Mouse (Mus musculus) gonadal fat pad, adult 2 months (tissue): ENCODE measurements around the gene Smad5. TPM values are rescaled to one million over a fixed set of nuclear protein-coding genes. Genes with fewer than 3 reads are reported as not detected.

Experiments used
- DNase-seq: peaks from one replicate; pipeline ENCODE4 v3.0.0-alpha.2; 2012; ENCODE audit warnings: low read depth
- polyA plus RNA-seq: library from polyadenylated mRNA; depleted of rRNA; stranded (reverse); fragments of >200 nt; gene quantifications from 2 replicates; pipeline ENCODE4 v1.2.3, GENCODE M21; 2012

Gene Smad5
- polyA plus RNA-seq, 1 experiment: 25.8 TPM

- DNase-seq: no peak
Measured at GRCm38 (mm10) chr13:56753192-56753951, 50.6 kb downstream of the Smad5 start, which contains the start of gene Gm45623. TSS of gene Gm45623 (minus strand) at chr13:56753827.

GRCm38 (mm10) chr13:56755871-56756270 lies 53.1 kb downstream of the Smad5 start:
- DNase-seq: peak; percentile 52

- no peak for DNase-seq
Measured at GRCm38 (mm10) chr13:56757201-56757600, 54.4 kb downstream of the Smad5 start.

- no peak for DNase-seq
Measured at GRCm38 (mm10) chr13:56758492-56758891, 55.7 kb downstream of the Smad5 start.

GRCm38 (mm10) chr13:56762446-56763229 lies 59.8 kb downstream of the Smad5 start:
- DNase-seq: no peak

GRCm38 (mm10) chr13:56765284-56766032 lies 62.6 kb downstream of the Smad5 start:
- no peak for DNase-seq

GRCm38 (mm10) chr13:56766211-56766610 lies 63.4 kb downstream of the Smad5 start:
- DNase-seq: no peak

GRCm38 (mm10) chr13:56769431-56769830 lies 66.6 kb downstream of the Smad5 start:
- no peak for DNase-seq

GRCm38 (mm10) chr13:56770136-56770578 lies 67.3 kb downstream of the Smad5 start:
- DNase-seq: no peak

- no peak for DNase-seq
Measured at GRCm38 (mm10) chr13:56770786-56771185, 68.0 kb downstream of the Smad5 start.

- DNase-seq: no peak
Measured at GRCm38 (mm10) chr13:56772592-56772991, 69.8 kb downstream of the Smad5 start.

- no peak for DNase-seq
Measured at GRCm38 (mm10) chr13:56773262-56773870, 70.6 kb downstream of the Smad5 start.

GRCm38 (mm10) chr13:56774304-56774703 lies 71.5 kb downstream of the Smad5 start:
- DNase-seq: no peak

- no peak for DNase-seq
Measured at GRCm38 (mm10) chr13:56780746-56781469, 78.1 kb downstream of the Smad5 start.

- DNase-seq: no peak
Measured at GRCm38 (mm10) chr13:56781697-56782096, 78.9 kb downstream of the Smad5 start.

GRCm38 (mm10) chr13:56782621-56783020 lies 79.8 kb downstream of the Smad5 start:
- DNase-seq: no peak

GRCm38 (mm10) chr13:56790683-56791082 lies 87.9 kb downstream of the Smad5 start:
- no peak for DNase-seq
